Mouse (Mus musculus): ENCODE measurements around the gene Tmem117.

- no peak for TF ChIP-seq CTCF (IDR thresholded peaks at IDR 0.05)
- no peak for TF ChIP-seq POLR2A (IDR thresholded peaks at IDR 0.05; ENCODE audit: insufficient read depth, low read depth, low read length)
Measured at GRCm38 (mm10) chr15:94651350-94651749, 22.3 kb downstream of the Tmem117 start.

Data from heart, adult 2 months (tissue).